Mouse (Mus musculus): ENCODE results near the gene Als2cr12. TPM values are rescaled to one million over a fixed set of nuclear protein-coding genes. Genes with fewer than 3 reads are reported as not detected.
A peak's percentile ranks its signal among the peaks of the same experiment; 100 is the strongest.
"Not testable (repeated sequence)": the region's sequence is repeated elsewhere in the genome, so short reads cannot be mapped to it uniquely, and the experiment has no call there.

The Als2cr12 gene
- polyA plus RNA-seq, 1 experiment from 2014 or later: not detected

DNA sequence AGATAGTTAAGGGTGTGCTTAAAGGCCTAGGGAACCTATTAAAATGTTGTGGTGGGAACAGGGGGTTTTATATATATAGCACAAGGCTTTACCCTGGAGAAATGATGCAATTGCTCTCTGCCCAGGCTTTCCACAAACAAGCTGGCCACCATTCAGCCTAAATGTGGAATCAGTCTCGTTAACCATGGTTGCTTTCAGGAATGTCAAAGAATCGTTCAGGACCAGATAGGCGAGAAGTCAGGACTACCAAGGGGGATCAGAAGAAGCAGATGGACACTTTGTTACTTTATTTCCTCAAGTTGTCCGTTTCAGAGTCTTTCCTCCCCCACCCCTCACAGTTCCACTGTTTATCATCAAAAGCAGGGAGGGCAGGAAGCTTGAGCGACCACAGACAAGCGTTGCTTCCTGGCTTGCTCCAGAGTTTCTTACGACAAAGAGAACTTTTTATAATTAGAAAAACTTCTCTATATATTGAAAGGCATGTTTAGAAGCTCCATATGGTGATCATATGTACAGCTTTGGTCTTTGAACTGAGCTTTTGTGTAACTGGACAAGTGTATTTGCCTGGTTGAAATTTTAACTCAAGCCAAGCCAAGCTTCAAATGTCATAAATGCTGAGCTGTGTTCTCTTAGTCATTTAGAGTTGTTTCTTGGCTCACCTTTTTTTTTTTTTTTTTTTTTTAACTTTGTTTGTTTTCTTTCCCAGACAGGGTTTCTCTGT lies 20.5 kb upstream of the Als2cr12 start:
- WGBS: 33% methylated on average over 7 of the region's 7 CpGs
- H3K27me3 ChIP-seq: no peaks in the 10 kb centered on the region
- peak overlapping the region; percentile 70 for H3K27ac ChIP-seq
- H3K9ac ChIP-seq: no peak overlapping the region
- H3K4me2 ChIP-seq: peak overlapping the region; percentile 70
- no peaks in the 10 kb centered on the region for H3K9me3 ChIP-seq (replicated peaks)
- no peak for ATAC-seq (replicated peaks; ENCODE audit: low FRiP score)
- peak overlapping the region; percentile 60 for H3K4me3 ChIP-seq (replicated peaks)
- peaks cover 36% of the 10 kb centered on the region for H3K4me1 ChIP-seq
- peaks cover 48% of the 10 kb centered on the region for H3K36me3 ChIP-seq

- H3K36me3 ChIP-seq: peaks cover 44% of the 10 kb centered on the region
- no peak overlapping the region for H3K9ac ChIP-seq
- no peaks in the 10 kb centered on the region for H3K27me3 ChIP-seq
- ATAC-seq (replicated peaks; ENCODE audit: low FRiP score): no peak
- H3K27ac ChIP-seq: peak overlapping the region; percentile 70; the same call in 1 of the 2 replicates
- H3K4me2 ChIP-seq: peak overlapping the region; percentile 70
- peaks cover 40% of the 10 kb centered on the region for H3K4me1 ChIP-seq
- peak overlapping the region; percentile 60; the same call in 1 of the 2 replicates for H3K4me3 ChIP-seq (replicated peaks)
- no peaks in the 10 kb centered on the region for H3K9me3 ChIP-seq (replicated peaks)
Observed at GRCm38 (mm10) chr1:58715536-58715935, 19.7 kb upstream of the Als2cr12 start.

DNA sequence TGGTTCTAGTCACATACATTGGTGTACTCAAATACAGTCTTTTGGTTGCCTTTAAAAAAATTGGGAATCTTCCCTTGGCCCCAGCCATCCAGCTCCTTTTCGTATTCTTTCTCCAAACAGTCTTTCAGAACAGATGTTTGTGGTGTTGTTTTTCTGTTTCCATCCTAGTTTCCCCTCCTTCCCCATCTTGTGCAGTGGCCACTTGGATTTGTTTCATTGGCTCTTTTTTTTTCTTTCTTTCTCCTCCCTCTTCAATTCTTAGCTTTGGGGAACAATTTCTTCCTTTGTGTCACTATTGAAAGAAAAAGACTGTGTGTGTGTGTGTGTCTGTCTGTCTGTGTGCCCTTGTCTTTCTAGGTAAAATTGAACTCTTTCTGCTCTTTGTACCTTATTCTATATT lies 18.6 kb upstream of the Als2cr12 start:
- ATAC-seq (replicated peaks; ENCODE audit: low FRiP score): no peak
- H3K4me3 ChIP-seq (replicated peaks): peak overlapping the region; percentile 60
- H3K27ac ChIP-seq: peak overlapping the region; percentile 100
- H3K4me1 ChIP-seq: peaks cover 41% of the 10 kb centered on the region
- H3K9me3 ChIP-seq (replicated peaks): no peaks in the 10 kb centered on the region
- H3K36me3 ChIP-seq: peaks cover 38% of the 10 kb centered on the region
- H3K27me3 ChIP-seq: no peaks in the 10 kb centered on the region
- WGBS: 49% methylated on average over 1 of the region's 1 CpGs
- H3K9ac ChIP-seq: peak overlapping the region; percentile 59
- H3K4me2 ChIP-seq: peak overlapping the region; percentile 70

GRCm38 (mm10) chr1:58713893-58714231 lies 18.1 kb upstream of the Als2cr12 start:
- Histone ChIP-seq H3K9ac (peak overlapping the region; percentile 59), H3K4me2 (peak overlapping the region; percentile 70)

GRCm38 (mm10) chr1:58713081-58713892 lies 17.5 kb upstream of the Als2cr12 start:
- peak; percentile 13; the same call in 1 of the 2 replicates for ATAC-seq (replicated peaks; ENCODE audit: low FRiP score)
- no peaks in the 10 kb centered on the region for H3K27me3 ChIP-seq
- peak overlapping the region; percentile 100 for H3K27ac ChIP-seq
- H3K36me3 ChIP-seq: peaks cover 33% of the 10 kb centered on the region
- peaks cover 34% of the 10 kb centered on the region for H3K4me1 ChIP-seq
- WGBS: 3% methylated on average over 31 of the region's 31 CpGs
- H3K4me2 ChIP-seq: peak overlapping the region; percentile 70
- no peaks in the 10 kb centered on the region for H3K9me3 ChIP-seq (replicated peaks)
- peak overlapping the region; percentile 59 for H3K9ac ChIP-seq
- peak overlapping the region; percentile 60 for H3K4me3 ChIP-seq (replicated peaks)

More at GRCm38 (mm10) chr1:58713893-58714231, 18.1 kb upstream of the Als2cr12 start:
- 25% methylated on average over 4 of the region's 4 CpGs for WGBS
- no peaks in the 10 kb centered on the region for H3K27me3 ChIP-seq
- H3K27ac ChIP-seq: peak overlapping the region; percentile 100
- H3K4me3 ChIP-seq (replicated peaks): peak overlapping the region; percentile 60
- H3K4me1 ChIP-seq: peaks cover 38% of the 10 kb centered on the region
- peaks cover 33% of the 10 kb centered on the region for H3K36me3 ChIP-seq
- ATAC-seq (replicated peaks; ENCODE audit: low FRiP score): no peak
- H3K9me3 ChIP-seq (replicated peaks): no peaks in the 10 kb centered on the region

GRCm38 (mm10) chr1:58712076-58713061 lies 16.6 kb upstream of the Als2cr12 start:
- peak; percentile 86 for ATAC-seq (replicated peaks; ENCODE audit: low FRiP score)
- 1% methylated on average over 15 of the region's 17 CpGs for WGBS

DNA sequence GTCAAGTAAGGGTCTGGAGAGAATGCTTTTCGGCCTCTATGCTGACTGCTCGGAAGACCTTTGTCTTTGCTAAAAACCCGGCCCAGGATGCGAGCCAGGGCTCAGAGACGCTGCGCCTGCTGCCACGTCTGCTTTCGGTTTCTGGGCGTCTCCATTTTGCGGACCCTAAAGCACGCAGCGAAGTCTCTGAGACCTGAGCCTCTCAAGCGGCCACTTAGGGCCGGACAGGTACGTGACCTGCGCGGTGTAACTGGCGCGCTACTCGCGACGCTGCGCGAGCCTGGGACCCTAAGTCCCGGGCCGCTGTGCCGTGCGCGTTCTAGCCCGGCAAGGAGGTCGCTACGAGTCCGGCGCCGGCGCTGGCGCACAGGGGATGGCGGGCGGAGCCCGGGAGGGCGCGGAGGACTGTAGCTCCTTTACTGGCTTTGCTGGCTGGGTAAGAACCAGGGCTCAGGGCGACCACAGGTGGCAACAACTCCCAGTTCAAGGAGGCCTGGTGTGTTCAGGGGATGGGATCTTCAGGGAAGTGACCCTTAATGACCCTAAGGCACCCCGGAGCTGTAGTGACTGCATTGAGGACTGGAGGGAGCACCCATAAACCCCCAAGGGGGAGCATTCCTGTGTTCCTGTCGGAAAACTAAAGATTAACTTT lies 15.7 kb upstream of the Als2cr12 start, which contains the start of gene Cflar:
Cflar (plus strand) TSS at position 144 of the 652 bp plus-strand sequence.
- no peaks in the 10 kb centered on the region for H3K27me3 ChIP-seq
- peak; percentile 81 for ATAC-seq (replicated peaks; ENCODE audit: low FRiP score)
- peak within 1 kb of the TSS; percentile 60 for H3K4me3 ChIP-seq (replicated peaks)
- peaks cover 34% of the 10 kb centered on the region for H3K4me1 ChIP-seq
- H3K9ac ChIP-seq: peak within 1 kb of the TSS; percentile 78
- H3K4me2 ChIP-seq: peak within 1 kb of the TSS; percentile 70
- WGBS: under 1% methylated on average over 45 of the region's 45 CpGs
- H3K36me3 ChIP-seq: peaks cover 20% of the 10 kb centered on the region
- H3K27ac ChIP-seq: peak within 1 kb of the TSS; percentile 100
- no peaks in the 10 kb centered on the region for H3K9me3 ChIP-seq (replicated peaks)

More at GRCm38 (mm10) chr1:58712076-58713061, 16.6 kb upstream of the Als2cr12 start:
- peaks cover 34% of the 10 kb centered on the region for H3K4me1 ChIP-seq
- peaks cover 25% of the 10 kb centered on the region for H3K36me3 ChIP-seq
- peak overlapping the region; percentile 100 for H3K27ac ChIP-seq
- no peaks in the 10 kb centered on the region for H3K9me3 ChIP-seq (replicated peaks)
- peak overlapping the region; percentile 60 for H3K4me3 ChIP-seq (replicated peaks)
- H3K4me2 ChIP-seq: peak overlapping the region; percentile 70
- no peaks in the 10 kb centered on the region for H3K27me3 ChIP-seq
- peak overlapping the region; percentile 78 for H3K9ac ChIP-seq

DNA sequence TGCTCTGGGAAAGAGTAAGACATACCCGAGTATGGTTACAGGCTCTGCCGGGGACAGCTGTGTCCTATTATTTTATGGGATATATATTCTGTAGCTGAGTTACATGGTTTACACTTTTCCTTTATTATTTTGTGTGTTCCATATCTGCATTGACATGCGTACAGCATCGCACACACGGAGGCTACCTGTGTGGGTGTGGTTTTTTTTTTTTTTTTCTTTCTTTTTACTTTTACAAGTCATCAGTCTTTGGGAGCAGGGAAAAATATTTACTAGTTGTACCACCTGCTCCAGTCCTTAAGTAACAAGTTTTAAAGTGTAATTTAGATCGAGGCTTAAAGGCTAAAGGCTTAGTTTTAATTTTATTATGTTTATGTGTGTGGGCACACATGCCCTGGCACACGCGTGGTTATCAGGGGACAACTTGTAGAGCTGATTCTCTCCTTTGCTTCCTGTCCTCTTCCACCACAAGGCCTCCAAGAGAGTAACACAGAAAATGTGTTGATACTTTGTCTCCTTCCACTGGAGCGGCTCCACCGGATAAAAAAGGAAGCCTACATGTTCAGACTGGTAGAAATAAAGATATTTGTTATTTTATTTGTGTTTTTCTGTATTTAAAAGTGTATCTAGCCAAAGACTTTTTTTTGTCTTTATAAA lies 15.0 kb upstream of the Als2cr12 start:
- Histone ChIP-seq H3K27me3 (no peaks in the 10 kb centered on the region), H3K27ac (peak overlapping the region; percentile 100), H3K4me3 (replicated peaks) (peak overlapping the region; percentile 60), H3K9ac (peak overlapping the region; percentile 78), H3K9me3 (replicated peaks) (no peaks in the 10 kb centered on the region), H3K4me2 (peak overlapping the region; percentile 70), H3K36me3 (peaks cover 13% of the 10 kb centered on the region), H3K4me1 (peaks cover 27% of the 10 kb centered on the region)
- WGBS: 50% methylated on average over 10 of the region's 10 CpGs
- ATAC-seq (replicated peaks; ENCODE audit: low FRiP score): no peak

DNA sequence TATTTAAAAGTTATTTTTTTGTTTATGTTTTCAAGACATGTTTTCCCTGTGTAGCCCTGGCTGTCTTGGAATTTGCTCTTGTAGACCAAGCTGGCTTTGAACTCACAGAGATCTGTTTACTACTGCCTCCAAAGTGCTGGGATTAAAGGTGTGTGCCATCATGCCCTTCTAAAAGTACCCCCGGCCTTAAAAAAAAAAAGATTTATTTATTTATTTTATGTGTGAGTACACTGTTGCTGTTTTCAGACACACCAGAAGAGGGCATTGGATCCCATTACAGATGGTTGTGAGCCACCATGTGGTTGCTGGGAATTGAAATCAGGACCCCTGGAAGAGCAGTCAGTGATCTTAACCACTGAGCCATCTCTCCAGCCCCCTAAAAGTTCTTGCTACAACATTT lies 14.3 kb upstream of the Als2cr12 start:
- 94% methylated on average over 1 of the region's 1 CpGs for WGBS
- ATAC-seq (replicated peaks; ENCODE audit: low FRiP score); H3K27ac ChIP-seq: not testable (repeated sequence)

GRCm38 (mm10) chr1:58700580-58701162 lies 4.9 kb upstream of the Als2cr12 start:
- ATAC-seq (replicated peaks; ENCODE audit: low FRiP score); H3K27me3 ChIP-seq; H3K4me2 ChIP-seq; H3K36me3 ChIP-seq; H3K4me1 ChIP-seq; H3K4me3 ChIP-seq (replicated peaks); H3K9me3 ChIP-seq (replicated peaks); H3K9ac ChIP-seq; H3K27ac ChIP-seq: not testable (repeated sequence)
- WGBS: 80% methylated on average over 5 of the region's 5 CpGs

More for the DNA sequence above, 14.3 kb upstream of the Als2cr12 start:
- not testable (repeated sequence) for H3K9ac ChIP-seq; H3K4me2 ChIP-seq; H3K4me3 ChIP-seq (replicated peaks); H3K36me3 ChIP-seq; H3K9me3 ChIP-seq (replicated peaks); H3K27me3 ChIP-seq
- H3K4me1 ChIP-seq: peaks cover 19% of the 10 kb centered on the region

Data from kidney, embryonic 15.5 days (tissue).